Mouse (Mus musculus): ENCODE measurements at regions not wholly inside any gene's neighbourhood (a gene's known extent, or its start where the extent isn't known, plus 50 kb on each side); places are given as distances from the start of the nearest gene placed in this dataset.

DNA sequence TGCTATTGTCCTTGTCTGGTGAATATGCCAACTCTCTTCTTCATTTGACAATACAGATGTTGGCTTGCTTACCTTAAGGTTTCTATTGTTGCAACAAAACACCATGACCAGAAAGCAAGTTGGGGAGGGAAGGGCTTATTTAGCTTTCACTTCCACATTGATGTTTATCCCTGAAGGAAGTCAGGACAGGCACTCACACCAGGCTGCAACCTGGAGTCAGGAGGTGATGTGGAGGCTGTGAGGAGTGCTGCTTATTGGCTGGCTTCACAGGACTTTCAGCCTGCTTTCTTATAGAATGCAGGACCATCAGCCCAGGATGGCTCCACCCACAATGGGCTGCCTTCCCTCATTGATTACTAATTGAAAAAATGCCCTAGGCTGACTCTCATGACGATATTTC is 177.9 kb upstream of the Kif2a start:
- no peak for DNase-seq (ENCODE audit: extremely low spot score, low spot score)

DNA sequence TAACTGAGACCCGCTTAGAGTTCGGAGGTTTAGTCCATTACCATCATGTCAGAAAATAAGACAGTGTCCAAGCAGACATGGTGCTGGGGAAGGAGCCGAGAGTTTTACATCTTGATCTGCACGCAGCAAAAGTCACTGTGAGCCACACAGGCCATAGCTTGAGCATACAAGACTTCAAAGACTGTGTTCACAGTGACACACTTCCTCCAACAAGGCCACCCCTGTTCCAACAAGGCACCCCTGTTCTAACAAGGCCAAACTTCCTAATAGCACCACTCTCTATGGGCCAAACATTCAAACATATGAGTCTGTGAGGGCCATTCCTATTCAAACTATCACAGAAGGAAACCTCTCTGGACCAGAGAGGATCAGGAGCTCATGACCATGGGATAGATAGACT is 171.5 kb upstream of the Kif2a start:
- no peak for DNase-seq (ENCODE audit: extremely low spot score, low spot score)

DNA sequence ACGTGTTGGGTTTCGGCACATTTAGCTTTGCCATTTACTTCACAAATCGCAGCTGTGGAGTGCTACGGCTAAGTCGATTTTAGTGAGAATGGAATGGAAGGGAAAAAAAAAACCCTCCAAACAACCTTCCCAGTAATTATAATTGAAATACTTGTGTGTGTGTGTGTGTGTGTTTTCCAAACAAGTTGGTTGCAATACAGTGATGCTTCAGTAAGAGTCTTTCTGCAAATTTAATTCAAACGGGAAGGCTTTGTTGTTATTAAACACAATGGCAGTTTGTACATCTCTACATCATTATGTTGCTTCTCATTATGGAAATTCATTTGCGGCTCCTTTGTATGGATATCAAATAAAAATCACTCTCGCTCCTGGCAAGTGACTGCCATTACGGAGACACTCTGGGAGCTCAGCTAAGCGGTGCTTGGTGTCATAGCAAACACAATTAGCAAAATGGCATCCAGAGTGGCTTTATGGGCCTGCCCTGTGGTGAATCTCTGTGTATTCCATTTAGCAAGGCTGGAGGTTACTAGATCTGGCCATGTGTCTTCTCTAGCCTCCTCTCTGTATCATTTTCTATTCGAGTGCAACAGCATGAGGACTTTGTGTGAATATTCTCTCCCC is 165.4 kb upstream of the Kif2a start:
- no peak for DNase-seq (ENCODE audit: extremely low spot score, low spot score)

DNA sequence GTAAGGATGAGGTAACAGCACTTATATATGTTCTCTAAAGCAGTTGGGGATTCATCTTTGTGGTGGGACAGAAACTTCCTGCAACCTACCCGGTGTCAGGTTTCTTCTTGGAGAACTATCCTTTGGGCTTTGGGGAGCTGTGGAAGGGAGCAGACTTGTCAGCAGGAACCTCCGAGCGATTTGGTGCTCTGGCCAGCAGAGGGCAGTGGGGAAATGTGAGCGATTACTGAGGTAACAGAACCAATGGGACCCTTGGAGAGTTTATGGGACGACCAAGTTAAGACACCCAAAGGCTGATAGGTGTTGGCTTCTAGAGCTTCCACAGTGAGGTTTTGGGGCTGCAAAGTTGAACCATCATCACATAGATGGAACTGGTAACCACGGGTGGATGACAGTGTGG is 160.6 kb upstream of the Kif2a start:
- peak; percentile 65 for DNase-seq (ENCODE audit: extremely low spot score, low spot score)

DNA sequence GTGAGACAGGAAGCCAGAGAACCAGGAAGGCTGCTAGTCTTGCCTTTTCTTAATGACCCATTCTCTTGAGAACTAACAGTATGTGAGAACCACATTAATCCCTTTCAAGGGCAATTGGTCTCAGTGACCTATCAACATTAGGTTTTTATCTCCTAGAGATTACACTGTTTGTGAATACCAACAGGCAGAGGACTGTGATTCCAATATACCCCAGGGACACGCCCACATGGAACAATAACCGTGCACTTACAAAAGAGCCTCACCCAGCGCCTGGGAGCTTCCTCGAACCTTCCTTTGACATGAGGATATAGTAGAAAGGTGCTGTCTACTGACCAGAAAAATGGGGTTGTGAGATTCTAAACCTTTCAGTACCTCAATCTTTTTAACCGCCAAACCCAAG is 157.6 kb upstream of the Kif2a start:
- no peak for DNase-seq (ENCODE audit: extremely low spot score, low spot score)

DNA sequence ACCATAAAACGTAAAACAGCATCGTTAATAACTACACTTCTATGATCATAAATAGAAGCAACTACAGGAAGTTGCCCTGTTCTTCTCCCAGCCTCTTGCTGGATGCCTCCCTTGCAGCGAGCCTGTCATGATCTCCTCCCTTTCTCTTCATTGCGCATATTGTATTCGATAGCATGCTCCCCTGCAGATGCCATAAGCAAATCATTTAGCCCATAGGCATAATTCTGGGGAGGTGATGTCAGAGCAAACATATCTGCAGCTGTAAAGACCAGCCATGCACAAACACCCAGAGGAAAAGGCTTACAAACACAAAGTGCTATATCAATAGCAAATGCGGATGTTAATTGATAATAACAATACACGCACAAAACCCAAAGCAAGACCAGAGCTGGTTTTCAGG is 155.7 kb upstream of the Kif2a start:
- no peak for DNase-seq (ENCODE audit: extremely low spot score, low spot score)

DNA sequence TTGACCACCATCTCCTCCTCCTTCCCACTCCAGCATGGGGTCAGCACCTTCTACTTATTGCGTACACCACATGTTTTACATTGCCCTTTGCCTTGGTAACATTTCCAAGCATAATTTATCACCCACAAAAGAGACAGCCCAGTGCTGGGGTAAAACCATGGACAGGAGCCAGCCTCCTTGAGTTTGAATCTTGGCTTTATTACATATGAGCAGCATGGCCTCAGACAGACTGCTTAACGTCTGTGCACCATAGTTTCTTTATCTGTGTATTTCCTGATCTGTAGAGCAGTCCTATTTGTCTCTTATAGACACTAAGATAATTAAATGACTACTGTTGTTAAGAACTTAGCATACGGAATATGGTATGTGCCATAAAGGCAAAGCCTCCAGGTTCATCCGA is 154.0 kb upstream of the Kif2a start:
- DNase-seq (ENCODE audit: extremely low spot score, low spot score) = no peak

DNA sequence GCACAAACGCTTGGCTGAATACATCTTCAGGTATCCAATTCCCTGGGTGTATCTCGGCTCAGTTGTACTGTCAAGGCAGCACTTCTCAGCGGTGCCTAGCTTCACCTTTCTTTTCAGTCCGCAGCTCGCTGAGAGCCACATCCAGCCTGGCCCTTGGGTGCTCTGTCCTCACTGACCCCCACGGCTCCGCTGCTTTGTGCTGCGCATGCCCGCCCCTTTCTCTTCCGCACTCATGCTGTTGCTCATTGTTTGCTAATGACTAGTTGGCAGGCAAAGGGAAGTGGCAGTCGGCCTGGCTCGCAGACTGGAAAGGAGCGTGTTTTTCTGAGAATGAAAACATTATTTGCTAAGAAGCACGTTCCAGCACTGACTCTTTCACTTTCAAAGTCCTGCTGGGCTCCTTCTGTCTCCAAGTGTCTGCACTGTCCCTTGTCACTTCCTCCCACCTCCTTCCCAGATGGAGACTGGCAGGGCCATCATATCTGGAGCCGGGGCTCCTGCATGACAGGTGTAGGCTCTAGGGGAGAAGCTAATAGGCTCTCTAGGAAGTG is 146.7 kb upstream of the Kif2a start:
- DNase-seq (ENCODE audit: extremely low spot score, low spot score) = peak; percentile 33

DNA sequence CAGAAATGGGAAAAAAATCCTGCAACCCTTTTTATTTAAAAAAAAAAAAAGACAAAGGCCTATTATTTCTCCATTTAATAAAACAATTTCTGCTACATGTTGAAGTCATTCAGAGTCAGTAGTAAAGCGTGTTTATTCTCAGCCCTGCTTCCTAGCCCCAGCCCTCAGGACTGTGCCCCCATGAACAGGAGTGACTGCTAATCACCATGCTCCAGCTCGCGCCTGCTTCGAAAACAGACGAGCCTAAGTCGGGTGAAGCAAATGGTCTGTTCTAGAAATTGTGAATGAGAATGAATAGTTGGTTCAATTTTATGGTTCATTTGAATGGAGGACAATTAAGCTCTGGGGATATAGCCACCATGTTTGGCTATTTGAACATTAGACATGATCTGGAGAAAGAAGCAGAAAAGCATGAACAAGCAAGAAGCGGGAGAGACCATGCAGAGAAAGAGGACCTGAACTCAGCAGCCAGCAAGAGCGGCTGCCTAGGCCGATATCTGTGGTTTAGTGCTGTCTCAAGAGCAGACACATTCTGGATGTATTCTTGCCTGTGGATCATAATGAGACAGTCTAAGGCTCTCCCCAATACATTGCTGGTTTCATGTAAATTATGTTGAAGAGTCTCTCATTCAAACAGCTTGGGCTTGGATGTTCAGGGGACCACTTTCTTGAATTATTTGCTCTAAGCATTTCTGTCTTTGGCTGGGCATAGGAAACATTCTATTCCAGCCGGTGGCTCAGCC is 146.1 kb upstream of the Kif2a start:
- DNase-seq (ENCODE audit: extremely low spot score, low spot score) = no peak

DNA sequence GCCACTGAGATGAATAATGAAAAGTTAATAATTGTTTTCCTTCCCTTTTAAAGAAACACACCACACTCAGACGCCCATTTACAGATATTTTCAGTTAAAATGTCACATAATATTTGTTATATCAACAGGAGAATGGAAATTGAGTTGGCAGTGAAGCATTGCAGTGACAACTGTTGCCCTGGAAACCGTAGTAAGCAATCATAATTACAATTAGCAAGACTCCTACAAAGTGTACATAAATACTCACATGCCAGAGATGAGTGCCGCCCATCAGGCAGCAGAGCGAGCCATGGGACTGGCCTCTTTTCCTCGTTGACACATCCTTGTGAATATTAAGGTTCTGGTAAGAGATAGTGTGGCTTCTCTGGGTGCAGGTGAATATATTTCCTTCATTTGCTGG is 129.6 kb upstream of the Kif2a start:
- no peak for DNase-seq (ENCODE audit: extremely low spot score, low spot score)

DNA sequence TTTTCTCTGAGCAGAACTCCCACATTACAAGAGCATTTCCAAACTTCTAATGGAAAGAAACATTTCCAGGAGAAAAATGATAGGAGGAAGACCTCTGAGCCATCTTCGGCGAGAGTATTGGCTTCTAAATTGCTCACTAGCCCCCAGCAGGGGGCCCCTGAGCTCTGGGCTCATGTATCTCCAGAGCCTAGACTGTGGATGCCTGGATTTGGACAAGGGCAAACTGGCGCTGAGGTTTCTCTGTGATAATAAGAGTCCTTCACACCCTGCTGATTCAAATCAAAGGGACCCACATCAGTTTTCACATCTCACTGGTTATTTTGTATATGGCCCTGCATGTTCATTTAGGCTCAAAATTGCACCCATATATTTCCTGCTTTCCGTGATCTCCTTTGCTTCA is 119.3 kb upstream of the Kif2a start:
- no peak for DNase-seq (ENCODE audit: extremely low spot score, low spot score)

DNA sequence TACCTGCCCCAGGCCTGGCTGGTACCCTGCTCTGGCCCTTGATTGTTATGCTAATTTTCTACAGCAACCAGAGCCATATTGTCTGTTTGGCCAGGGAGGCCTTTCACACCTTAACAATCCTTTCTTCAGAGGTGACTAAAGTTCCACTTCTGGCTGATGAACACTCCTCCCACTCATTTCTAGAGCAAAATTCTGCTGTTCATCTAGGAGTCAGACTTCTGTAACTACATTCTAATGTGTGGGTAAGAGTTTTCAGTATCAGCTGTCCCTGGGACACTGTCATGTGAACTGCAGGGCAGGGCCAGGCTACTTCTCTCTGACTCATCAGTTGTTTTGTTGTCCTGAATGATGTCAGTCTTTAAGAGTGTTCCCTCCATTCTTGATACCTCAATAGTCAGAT is 112.2 kb upstream of the Kif2a start:
- no peak for DNase-seq (ENCODE audit: extremely low spot score, low spot score)

DNA sequence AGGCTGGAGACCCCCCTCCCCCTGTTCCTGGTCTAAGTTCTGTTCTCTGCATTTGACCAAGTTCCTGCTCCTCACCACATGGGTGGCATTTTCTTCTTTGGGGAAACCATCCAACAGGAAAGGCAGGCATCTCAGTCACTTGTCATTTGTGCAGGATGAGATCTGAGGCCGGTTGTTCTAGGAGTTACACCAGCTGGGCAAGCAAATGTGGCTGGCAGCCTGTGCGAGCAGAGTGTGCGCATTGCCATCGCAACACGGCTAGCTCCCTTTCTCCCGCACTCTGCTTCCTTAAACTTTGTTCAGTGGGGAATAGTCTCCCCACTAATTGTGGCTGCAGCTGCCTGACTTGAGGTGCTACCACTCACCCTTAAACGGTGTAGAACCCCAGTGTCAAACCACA is 104.7 kb upstream of the Kif2a start:
- no peak for DNase-seq (ENCODE audit: extremely low spot score, low spot score)

DNA sequence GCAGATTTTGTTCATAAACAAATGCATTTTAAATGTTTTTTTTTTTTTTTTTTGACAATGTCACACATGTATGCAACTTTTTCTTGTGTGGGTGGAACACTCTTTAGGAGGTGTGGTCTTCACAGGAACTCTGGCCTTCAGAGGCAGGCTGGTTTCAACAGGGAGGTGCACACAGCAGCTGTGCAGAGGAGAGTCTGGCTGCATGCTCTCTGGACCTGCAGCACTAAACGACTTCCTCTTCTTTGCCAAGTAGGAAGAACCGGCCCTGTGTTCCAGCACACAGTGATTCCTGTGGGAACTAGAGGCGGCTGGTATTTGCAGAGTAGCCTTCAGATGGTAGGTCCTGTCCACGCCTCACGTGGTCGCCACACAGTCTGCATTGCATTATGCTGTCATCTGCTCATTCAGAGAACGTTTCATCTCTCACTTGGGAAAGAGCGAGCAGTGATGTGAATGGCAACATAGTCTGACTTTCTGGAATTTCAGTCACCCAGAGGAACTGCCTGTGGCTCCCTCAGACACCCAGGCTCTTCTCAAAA is 102.3 kb upstream of the Kif2a start:
- no peak for DNase-seq (ENCODE audit: extremely low spot score, low spot score)

DNA sequence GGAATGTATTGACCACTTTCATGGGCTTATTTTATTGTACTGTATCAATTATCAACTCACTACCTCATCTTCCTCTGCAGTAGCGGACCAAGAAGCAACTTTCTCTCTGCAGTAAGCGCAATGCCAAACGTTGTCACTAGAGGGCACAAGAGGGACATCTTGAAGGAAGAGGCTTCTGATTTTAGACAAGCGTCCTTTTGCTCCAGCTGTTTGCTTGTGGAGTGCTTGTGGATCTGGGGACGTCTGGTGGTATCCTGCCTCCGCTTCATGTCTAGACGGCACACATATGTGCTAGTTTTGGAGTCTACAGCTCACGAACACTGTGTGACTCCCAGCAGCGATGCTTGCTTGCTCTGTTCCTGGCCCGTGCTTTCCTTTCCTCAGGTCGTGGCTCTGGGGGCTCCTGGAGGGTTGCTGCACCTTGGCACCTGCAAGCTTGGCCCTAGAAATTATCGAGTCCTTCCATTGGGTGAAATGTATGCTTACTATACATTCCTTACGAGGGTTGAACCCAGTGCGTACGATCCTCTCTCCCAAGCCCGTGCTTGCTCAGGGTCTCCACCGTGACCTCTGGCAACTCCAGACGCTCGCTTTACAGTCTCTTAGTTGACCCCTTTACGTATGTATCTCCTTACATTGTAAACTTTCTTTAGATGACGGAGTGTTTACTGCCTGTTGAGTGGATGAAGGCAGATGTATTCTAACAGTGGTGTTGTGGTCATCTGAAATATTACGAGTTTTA is 92.2 kb upstream of the Kif2a start:
- peak; percentile 90 for DNase-seq (ENCODE audit: extremely low spot score, low spot score)

DNA sequence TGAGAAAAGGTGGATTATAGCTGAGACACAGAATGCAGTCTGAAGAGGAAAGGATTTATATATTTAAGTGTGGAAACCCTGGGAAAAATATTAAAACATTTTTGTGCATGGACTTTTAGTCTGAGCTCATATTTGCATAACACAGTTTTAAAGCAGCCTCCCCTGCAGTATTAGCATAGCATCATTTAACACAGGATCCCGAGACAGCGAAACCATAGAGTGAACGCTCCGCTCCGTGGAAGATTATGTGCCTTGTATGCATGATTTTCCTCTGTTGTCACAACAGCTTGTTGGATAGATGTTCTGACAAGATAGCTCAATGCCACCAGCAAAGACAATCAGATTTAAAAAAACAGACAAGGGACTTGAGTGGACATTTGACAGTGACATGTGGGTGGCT is 86.1 kb upstream of the Kif2a start:
- DNase-seq (ENCODE audit: extremely low spot score, low spot score) = no peak

DNA sequence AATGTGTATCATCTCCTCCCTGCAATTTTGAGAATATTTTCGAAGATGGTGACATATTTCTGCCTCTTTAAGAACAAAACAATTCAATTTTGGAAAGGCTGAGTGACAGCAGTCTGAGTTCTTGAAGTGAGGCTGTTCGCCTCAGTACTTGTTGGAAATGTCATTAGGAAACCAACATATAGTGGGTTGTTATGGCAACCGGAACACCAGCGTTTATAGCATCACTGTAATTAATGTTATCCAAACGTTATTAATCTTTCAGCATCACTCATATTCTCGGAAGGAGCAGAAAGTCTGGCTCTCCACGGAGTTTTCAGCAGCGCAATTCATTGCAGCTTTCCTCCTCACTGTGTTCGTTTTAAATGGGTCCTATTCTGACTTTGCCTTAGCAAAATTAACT is 85.6 kb upstream of the Kif2a start:
- no peak for DNase-seq (ENCODE audit: extremely low spot score, low spot score)

DNA sequence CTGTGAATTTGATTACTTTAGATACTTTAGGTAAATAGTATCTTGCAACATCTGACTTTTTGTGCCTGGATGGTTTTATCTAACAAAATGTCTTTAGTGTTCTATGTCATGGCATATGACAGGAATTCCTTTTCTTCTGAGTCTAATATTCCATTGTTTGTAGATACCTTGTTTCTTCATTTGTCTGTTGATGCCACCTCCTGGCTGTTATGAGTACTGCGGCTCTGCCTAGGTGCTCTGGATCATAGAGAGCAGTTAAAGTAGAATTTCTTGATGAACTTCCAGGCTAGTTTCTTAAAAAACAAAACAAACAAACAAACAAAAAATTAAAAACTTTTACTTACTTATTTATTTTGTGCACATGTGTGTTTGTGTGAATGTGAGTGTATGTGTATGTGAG is 83.6 kb upstream of the Kif2a start:
- DNase-seq (ENCODE audit: extremely low spot score, low spot score) = no peak

DNA sequence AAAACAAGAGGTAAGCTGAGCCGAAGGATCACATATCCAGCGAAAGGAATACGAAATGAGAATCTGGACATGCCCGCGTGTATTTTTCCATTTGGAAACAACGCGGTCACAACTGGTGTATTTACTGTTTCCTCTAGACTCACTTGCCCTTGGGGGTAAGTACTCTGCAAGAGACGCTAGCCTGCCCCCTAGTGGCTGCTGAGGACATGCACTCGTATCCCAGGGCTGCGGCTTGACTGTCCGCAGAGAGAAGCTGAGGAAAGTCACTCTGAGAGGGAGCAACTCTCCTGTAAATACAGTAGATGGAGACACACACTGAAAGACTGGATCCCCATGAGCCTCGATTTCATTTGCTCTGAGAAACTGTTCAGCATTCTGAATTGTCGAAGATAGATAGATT is 79.7 kb upstream of the Kif2a start:
- peak; percentile 74 for DNase-seq (ENCODE audit: extremely low spot score, low spot score)

DNA sequence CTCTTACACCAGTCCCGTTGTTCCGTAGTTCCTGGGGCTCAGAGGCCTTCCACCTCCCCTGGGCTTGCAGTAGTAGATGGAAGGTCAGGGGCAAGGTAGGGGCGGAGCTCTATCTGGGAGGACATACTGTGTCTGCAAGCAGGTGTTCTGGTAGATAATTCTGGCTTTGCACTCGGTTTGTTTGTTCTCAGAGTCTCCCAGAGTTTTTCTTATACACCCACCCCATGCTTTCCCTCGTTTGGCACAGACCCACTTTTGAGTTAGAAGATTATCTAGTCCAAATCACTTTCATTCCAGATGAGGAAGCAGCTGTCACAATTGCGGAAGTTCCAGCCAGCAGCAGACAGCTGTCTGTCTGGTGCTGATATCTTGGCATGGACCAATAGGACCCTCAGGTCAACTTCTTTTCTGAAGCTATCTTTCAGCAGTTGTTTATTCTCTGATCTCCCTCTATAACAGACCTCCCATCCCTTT is 79.0 kb upstream of the Kif2a start:
- DNase-seq (ENCODE audit: extremely low spot score, low spot score) = no peak

DNA sequence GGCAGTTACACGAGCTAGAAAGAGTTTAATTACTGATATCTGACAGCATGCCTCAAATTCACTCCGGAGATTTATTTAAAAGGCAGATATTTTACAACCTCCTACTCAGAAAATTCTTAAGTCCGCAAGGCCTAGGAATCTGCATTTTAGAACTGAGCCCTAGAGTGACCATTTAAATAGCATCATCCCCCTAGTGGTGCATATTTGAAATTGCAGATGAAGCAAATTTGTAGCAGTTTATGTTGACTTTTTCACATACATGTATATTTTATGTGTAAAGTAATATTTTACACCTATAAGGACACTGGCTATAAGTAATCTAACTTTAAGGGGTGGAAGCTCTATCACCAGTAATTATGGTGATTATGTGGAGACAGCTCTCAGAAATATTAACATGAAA is 78.2 kb upstream of the Kif2a start:
- no peak for DNase-seq (ENCODE audit: extremely low spot score, low spot score)

DNA sequence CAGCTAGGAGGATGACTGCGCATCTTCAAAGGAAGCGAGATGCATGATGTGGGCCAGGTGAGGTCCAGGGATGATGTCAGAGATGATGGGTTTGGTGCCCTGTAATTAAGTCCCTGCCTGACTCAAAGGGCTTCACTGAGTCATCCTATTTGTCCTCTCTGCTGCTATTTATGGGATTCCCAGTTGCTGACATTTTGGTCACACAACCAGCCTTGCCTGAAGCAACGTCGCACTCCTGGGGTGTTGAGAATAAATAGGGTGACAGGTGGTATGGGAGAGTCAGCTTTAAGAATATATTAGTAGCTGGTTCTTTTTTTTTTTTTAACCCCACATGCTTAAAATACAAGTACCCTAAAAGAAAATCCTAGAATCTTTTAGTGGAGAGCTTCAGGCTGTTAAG is 75.1 kb upstream of the Kif2a start:
- DNase-seq (ENCODE audit: extremely low spot score, low spot score) = no peak

Data from neural tube, embryonic 10.5 days (tissue).